Mouse (Mus musculus) kidney, embryonic 14.5 days (tissue): ENCODE measurements around the gene Brf1. TPM values are rescaled to one million over a fixed set of nuclear protein-coding genes. Genes with fewer than 3 reads are reported as not detected.

Experiments used
- ATAC-seq: fragments of 200-750 bp; cut with Nextera tagmentation; 2 replicates; pipeline ENCODE4 v1.8.0; 2017; ENCODE audit warnings: moderate number of reproducible peaks, mild to moderate bottlenecking, moderate TSS enrichment, moderate library complexity; ENCODE audit not compliant: low FRiP score, low TSS enrichment
- H3K27ac ChIP-seq: fragments of 300-500 bp; sonication (generic); 2 replicates; pipeline ENCODE4 v1.5.1; 2014; ENCODE audit warnings: low read depth, mild to moderate bottlenecking, low read length, moderate library complexity, mixed read lengths
- H3K27me3 ChIP-seq: fragments of 300-500 bp; sonication (generic); 2 replicates; pipeline ENCODE4 v1.6.1; 2014; ENCODE audit warnings: mild to moderate bottlenecking, low read length; ENCODE audit not compliant: control insufficient read depth, insufficient read depth
- H3K36me3 ChIP-seq: fragments of 300-500 bp; sonication (generic); 2 replicates; pipeline ENCODE4 v1.6.1; 2014; ENCODE audit warnings: low read length, mixed read lengths; ENCODE audit not compliant: control insufficient read depth, insufficient read depth
- H3K4me1 ChIP-seq: fragments of 300-500 bp; sonication (generic); 2 replicates; pipeline ENCODE4 v1.6.1; 2014; ENCODE audit warnings: low read length, mixed read lengths; ENCODE audit not compliant: control insufficient read depth, insufficient read depth
- H3K4me2 ChIP-seq: fragments of 300-500 bp; sonication (generic); replicated peaks from 2 replicates; pipeline ENCODE4 v1.6.1; 2014; ENCODE audit warnings: low read depth, mild to moderate bottlenecking, low read length
- H3K4me3 ChIP-seq: fragments of 300-500 bp; sonication (generic); 2 replicates; pipeline ENCODE4 v1.5.1; 2014; ENCODE audit warnings: mild to moderate bottlenecking, low read length
- H3K9ac ChIP-seq: fragments of 300-500 bp; sonication (generic); 2 replicates; pipeline ENCODE4 v1.6.1; 2014; ENCODE audit warnings: low read depth, mild to moderate bottlenecking, low read length, moderate library complexity
- H3K9me3 ChIP-seq: fragments of 300-500 bp; sonication (generic); 2 replicates; pipeline ENCODE4 v1.6.1; 2016; ENCODE audit warnings: low read length; ENCODE audit not compliant: control insufficient read depth
- WGBS: fragments of 180-500 bp; shearing (Covaris S2); extraction: QIAGEN DNeasy Blood & Tissue Kit; methylation state at CpG from one replicate; pipeline ENCODE4 v1.1.7; 2014; 5-methylcytosine and 5-hydroxymethylcytosine counted together
- polyA plus RNA-seq: library from polyadenylated mRNA; unstranded; fragments of >200 nt; fragmentation: Nextera tagmentation; extraction: Ambion mirVana; gene quantifications from 2 replicates; pipeline ENCODE4 v1.2.1, GENCODE M21; 2014

The Brf1 gene
- polyA plus RNA-seq, 1 experiment from 2014 or later = 75.6 TPM

DNA sequence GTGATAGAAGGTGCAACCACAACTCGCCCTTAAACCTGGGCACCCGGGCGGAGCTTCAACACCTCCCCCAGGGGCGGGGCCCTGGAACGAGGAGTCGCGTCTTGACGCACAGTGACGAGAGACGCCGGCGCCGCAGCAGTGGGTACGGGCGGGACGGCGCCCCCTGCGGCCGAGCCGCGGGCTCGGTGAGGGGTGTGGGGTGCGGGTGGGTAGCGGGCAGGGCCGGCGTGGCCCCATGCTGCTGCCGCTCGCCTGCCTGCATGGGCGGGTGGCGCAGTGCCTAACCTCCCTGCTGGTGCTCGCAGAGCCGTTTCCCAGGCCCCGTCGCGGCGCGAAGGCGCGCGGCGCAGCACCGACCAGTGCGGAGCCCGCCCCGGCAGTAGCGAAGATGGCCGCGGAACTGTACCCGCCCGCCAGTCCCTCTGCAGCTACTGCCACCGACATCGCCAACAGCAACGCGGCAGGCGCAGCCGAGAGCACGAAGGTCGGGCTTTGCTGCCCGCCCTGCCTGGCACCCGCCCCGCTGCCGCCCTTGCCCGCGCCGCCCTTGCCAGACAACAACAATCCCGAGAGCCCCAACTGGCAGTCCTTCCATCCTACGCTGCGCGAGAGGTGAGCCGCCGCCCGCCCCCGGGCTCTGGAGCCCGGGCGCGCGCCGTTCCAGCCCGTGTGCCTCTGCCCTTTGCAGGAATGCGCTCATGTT is 24.0 kb downstream of the Brf1 start, which contains the start of gene Btbd6:
Gene Btbd6 (plus strand): TSS at position 112 of the 703 bp plus-strand sequence.
- H3K9me3 ChIP-seq = no peaks in the 10 kb centered on the region
- H3K27me3 ChIP-seq = no peaks in the 10 kb centered on the region
- H3K9ac ChIP-seq = peak within 1 kb of the TSS; percentile 89
- peak within 1 kb of the TSS; percentile 90 for H3K4me2 ChIP-seq
- WGBS = under 1% methylated on average over 80 of the region's 80 CpGs
- H3K36me3 ChIP-seq = peaks cover 64% of the 10 kb centered on the region
- peak within 1 kb of the TSS; percentile 76 for H3K4me3 ChIP-seq
- H3K27ac ChIP-seq = peak within 1 kb of the TSS; percentile 89
- H3K4me1 ChIP-seq = peaks cover 9% of the 10 kb centered on the region; the same call in 1 of the 2 replicates
- peak; percentile 93 for ATAC-seq

- 95% methylated on average over 9 of the region's 9 CpGs for WGBS
- Histone ChIP-seq H3K9ac (no peak overlapping the region), H3K9me3 (no peaks in the 10 kb centered on the region), H3K36me3 (peaks cover 65% of the 10 kb centered on the region), H3K27me3 (no peaks in the 10 kb centered on the region), H3K4me2 (no peak overlapping the region), H3K4me1 (peaks cover 10% of the 10 kb centered on the region; the same call in 1 of the 2 replicates), H3K4me3 (no peak overlapping the region), H3K27ac (no peak overlapping the region)
- ATAC-seq = no peak
These were observed 25.8 kb downstream of the Brf1 start for GRCm38 (mm10) chr12:112974736-112975135.

DNA sequence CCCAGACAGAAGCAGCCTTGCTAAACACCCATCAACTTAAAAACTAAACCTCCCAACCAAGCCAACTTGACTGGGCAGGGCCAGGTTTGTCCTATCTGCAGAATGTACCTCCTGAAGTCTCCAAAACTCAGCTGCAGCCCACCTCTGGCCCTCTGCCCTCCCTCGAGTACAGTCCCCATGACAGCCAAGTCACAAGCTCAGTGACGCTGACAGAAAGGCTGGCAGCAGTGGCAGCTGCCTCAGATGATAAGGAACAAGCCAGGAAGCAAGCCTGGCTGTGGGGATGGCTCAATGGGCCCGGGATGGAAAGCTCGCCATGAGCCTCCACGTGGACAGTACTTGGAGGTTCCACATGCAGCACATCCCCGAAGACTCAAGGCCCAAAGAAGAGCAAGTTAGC is 30.9 kb downstream of the Brf1 start:
- Histone ChIP-seq H3K4me2 (no peak overlapping the region), H3K4me1 (0 out of 2 replicates have a peak, but pooled peaks cover 8% of the 10 kb centered on the region), H3K27me3 (no peaks in the 10 kb centered on the region), H3K9ac (no peak overlapping the region), H3K36me3 (peaks cover 92% of the 10 kb centered on the region), H3K9me3 (no peaks in the 10 kb centered on the region), H3K4me3 (no peak overlapping the region), H3K27ac (no peak overlapping the region; the same call in 1 of the 2 replicates)
- 78% methylated on average over 6 of the region's 6 CpGs for WGBS
- no peak for ATAC-seq

- peak; percentile 94 for ATAC-seq
- Histone ChIP-seq H3K4me2 (no peak overlapping the region), H3K36me3 (peaks cover 94% of the 10 kb centered on the region), H3K27me3 (no peaks in the 10 kb centered on the region), H3K27ac (no peak overlapping the region), H3K9me3 (no peaks in the 10 kb centered on the region), H3K4me1 (0 out of 2 replicates have a peak, but pooled peaks cover 8% of the 10 kb centered on the region), H3K9ac (no peak overlapping the region), H3K4me3 (no peak overlapping the region)
- 19% methylated on average over 8 of the region's 8 CpGs for WGBS
These were observed 31.6 kb downstream of the Brf1 start for GRCm38 (mm10) chr12:112968943-112969342.

DNA sequence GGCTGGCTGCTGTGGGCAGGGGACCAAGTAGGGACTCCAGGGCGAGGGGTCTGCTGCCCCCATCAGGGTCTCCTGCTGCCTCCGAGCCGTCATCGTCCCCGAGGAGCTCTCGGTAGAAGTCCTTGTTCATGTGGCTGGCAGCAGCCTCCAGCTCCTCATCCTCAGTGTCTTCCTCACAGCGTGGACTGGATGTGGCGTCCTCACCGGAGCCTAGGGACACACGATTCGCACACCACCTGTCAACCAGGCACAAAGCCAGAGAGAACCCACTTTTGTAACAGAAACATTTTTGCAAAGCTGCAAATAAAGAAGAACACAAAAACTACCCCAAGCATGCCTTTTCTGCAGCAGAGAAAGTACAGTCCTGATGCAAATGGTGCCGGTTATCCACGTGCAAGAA is 34.7 kb downstream of the Brf1 start:
- WGBS = 94% methylated on average over 13 of the region's 13 CpGs
- Histone ChIP-seq H3K9ac (no peak overlapping the region), H3K9me3 (no peaks in the 10 kb centered on the region), H3K4me3 (no peak overlapping the region), H3K27me3 (no peaks in the 10 kb centered on the region), H3K4me2 (no peak overlapping the region), H3K4me1 (0 out of 2 replicates have a peak, but pooled peaks cover 8% of the 10 kb centered on the region), H3K36me3 (peaks cover 96% of the 10 kb centered on the region), H3K27ac (no peak overlapping the region)
- ATAC-seq = no peak

DNA sequence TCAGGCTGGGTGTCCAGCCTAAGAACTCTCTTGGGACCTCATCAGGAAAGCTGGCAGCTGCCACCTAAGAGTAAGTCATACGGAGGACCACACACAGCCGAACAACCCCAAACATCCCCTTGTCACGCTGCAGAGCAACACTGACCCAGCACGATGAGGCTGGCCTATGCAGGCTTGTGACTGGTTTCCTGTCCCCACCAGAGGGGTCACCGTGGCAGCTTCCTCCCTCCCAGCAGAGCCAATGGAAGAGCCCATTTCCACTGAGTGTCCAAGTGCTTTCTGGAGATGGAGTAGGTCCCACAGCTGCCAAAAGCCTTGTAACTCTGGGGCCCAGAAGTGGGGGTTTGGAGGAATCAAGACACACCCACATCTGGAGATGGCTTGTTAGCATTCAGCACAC is 38.6 kb downstream of the Brf1 start:
- no peaks in the 10 kb centered on the region for H3K4me1 ChIP-seq
- no peak overlapping the region for H3K27ac ChIP-seq
- peaks cover 76% of the 10 kb centered on the region for H3K36me3 ChIP-seq
- H3K4me2 ChIP-seq = no peak overlapping the region
- no peaks in the 10 kb centered on the region for H3K9me3 ChIP-seq
- 88% methylated on average over 5 of the region's 5 CpGs for WGBS
- H3K9ac ChIP-seq = no peak overlapping the region
- no peaks in the 10 kb centered on the region for H3K27me3 ChIP-seq
- no peak overlapping the region for H3K4me3 ChIP-seq
- ATAC-seq = no peak

GRCm38 (mm10) chr12:112961428-112961827 is 39.1 kb downstream of the Brf1 start:
- 81% methylated on average over 7 of the region's 7 CpGs for WGBS
- no peak overlapping the region for H3K4me3 ChIP-seq
- H3K27ac ChIP-seq = no peak overlapping the region
- H3K9ac ChIP-seq = no peak overlapping the region
- ATAC-seq = no peak
- no peaks in the 10 kb centered on the region for H3K4me1 ChIP-seq
- H3K9me3 ChIP-seq = no peaks in the 10 kb centered on the region
- H3K27me3 ChIP-seq = no peaks in the 10 kb centered on the region
- no peak overlapping the region for H3K4me2 ChIP-seq
- H3K36me3 ChIP-seq = peaks cover 74% of the 10 kb centered on the region

- H3K27me3 ChIP-seq = no peaks in the 10 kb centered on the region
- no peaks in the 10 kb centered on the region for H3K4me1 ChIP-seq
- no peaks in the 10 kb centered on the region for H3K9me3 ChIP-seq
- no peak overlapping the region for H3K9ac ChIP-seq
- H3K27ac ChIP-seq = no peak overlapping the region
- no peak for ATAC-seq
- H3K4me3 ChIP-seq = no peak overlapping the region
- no peak overlapping the region for H3K4me2 ChIP-seq
- H3K36me3 ChIP-seq = peaks cover 57% of the 10 kb centered on the region
- 84% methylated on average over 8 of the region's 8 CpGs for WGBS
These were observed 41.1 kb downstream of the Brf1 start for GRCm38 (mm10) chr12:112959421-112959820.

DNA sequence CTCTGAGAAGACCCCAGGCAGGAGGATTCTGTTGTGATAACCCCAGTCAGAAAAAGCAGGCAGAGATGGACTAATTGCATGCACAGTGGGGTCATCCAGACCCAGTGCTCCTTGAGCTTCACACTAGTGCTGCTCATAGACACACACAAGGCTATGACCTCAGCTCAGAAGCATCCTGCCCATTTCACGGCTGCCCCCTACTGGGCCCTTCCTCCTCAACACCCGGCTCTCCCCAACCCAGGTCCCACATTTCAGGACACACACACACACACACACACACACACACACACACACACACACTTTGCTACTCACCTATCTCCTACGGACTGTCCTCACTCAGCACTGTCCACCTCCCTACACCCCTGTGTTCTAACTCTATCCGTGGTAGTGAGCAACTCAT is 42.2 kb downstream of the Brf1 start:
- WGBS = 30% methylated on average over 4 of the region's 4 CpGs
- no peak overlapping the region for H3K9ac ChIP-seq
- ATAC-seq = peak; percentile 11

More for the DNA sequence above, 42.2 kb downstream of the Brf1 start:
- H3K4me2 ChIP-seq = no peak overlapping the region
- H3K27ac ChIP-seq = no peak overlapping the region
- H3K4me3 ChIP-seq = no peak overlapping the region
- H3K4me1 ChIP-seq = no peaks in the 10 kb centered on the region
- H3K9me3 ChIP-seq = no peaks in the 10 kb centered on the region
- no peaks in the 10 kb centered on the region for H3K27me3 ChIP-seq
- H3K36me3 ChIP-seq = peaks cover 45% of the 10 kb centered on the region
